Mouse (Mus musculus): ENCODE measurements around the gene Ccni. TPM values are rescaled to one million over a fixed set of nuclear protein-coding genes. Genes with fewer than 3 reads are reported as not detected.

The Ccni gene
- total RNA-seq, 2 experiments from 2014 or later = 47.4 to 63.9 TPM

DNA sequence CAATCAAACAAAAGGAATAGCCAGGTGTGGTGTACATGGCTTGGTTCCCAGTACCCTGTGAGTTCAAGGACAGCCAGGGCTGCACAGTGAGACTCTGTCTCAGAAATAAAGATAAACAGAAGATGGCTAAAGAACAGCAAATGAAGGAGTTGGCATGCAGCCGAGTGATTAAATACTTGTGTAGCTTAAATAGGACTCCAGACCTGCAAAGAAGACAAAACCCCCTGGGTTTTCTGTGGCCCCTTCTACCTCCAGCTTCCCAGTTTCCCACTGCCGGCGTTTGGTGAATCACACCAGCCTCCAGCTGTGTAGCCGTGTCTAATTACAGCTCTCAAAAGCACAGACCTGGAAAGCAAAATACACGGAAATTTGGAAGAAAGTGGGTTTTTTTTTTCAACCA lies 61.4 kb downstream of the Ccni start:
- DNase-seq = no peak
- intact Hi-C loops (cut with DNase I) = no loop called here

DNA sequence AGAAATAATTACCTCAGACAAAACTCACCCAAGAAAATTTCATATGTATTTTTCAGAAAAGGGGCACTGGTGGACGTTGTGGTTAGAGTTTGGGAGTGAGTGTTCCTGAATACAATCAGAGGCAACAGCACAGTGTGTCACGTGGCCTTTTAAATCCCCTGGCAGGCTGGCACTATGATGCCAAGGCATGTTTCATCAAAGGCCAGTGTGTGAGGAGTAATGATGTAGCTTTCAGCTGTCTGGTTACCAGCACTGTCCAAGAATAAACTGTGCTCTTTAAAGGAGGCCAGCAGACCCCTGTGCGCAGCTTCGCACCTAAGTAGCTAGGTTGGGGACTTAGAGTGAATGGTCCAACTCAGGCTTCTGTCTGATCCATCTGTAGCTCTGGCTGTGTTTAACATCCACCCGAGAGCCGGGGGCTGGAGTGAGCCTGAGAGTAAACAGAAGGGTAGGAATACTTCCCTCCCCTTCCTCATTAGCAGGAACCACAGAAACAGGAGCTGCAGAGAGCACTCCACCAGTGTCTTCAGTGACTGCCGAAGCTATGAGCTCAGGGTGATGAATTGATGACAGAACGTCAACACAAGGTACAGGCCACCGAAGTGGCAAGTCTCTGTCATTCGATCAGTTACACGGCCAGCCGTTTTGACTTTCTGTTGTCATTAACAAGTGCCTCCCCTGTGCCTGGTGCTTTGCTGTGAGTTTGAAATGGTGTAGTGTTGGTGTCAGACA lies 62.8 kb downstream of the Ccni start:
- intact Hi-C loops (cut with DNase I) = no loop called here
- DNase-seq = no peak

DNA sequence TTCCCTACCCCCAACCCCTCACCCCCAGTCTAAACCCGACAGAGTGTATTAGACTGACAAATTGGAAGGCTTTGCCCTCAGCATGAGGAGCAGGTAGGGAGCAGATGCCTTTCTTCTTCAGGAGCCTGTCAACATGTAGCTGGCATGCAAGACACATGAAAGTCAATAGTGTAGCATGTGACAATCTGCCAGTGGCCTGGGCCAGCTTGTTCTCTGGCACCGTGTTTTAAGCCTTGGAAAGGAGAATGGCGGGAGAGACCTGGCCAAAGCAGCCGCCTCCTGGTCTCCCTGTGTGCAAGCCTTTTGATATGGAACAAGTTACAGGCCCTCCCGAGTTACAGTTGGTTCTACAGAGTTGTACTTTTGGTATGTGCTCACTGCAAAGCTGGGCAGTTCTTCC lies 65.5 kb downstream of the Ccni start:
- DNase-seq = no peak
- intact Hi-C loops (cut with DNase I) = no loop called here

GRCm38 (mm10) chr5:93139350-93139749 lies 66.9 kb downstream of the Ccni start:
- intact Hi-C loops (cut with DNase I) = no loop called here
- DNase-seq = no peak

DNA sequence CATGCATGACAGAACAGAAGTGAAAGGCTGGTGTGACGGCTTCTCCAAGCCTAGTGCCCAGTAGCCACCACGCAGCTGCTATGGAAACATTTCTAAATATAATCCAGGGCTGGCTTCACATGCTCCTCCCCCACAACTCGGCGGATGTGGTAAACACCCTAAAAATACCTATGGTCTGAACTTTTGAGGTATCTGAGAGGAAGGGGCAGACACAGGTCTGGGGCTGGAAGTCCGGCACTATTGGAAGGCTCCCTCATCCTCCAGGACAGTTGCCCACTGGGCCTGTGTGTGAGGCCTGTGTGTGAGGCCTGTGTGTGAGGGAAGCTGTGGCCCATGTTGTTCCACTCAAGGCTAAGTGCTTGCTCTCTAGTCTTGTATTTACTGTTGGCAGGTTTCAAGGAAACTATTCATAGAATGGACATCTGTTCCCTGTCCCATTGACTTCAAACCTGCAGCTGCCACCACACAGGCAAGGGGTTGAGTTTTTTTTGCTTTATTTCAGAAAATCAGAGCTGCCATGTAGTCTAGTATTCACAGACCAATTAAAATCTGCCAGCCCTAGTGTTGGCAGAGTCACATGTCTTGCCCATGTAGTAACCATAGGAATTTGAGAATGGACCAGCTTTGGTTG lies 69.2 kb downstream of the Ccni start:
- DNase-seq = peak; percentile 46 to 64
- intact Hi-C loops (cut with DNase I) = no loop called here

DNA sequence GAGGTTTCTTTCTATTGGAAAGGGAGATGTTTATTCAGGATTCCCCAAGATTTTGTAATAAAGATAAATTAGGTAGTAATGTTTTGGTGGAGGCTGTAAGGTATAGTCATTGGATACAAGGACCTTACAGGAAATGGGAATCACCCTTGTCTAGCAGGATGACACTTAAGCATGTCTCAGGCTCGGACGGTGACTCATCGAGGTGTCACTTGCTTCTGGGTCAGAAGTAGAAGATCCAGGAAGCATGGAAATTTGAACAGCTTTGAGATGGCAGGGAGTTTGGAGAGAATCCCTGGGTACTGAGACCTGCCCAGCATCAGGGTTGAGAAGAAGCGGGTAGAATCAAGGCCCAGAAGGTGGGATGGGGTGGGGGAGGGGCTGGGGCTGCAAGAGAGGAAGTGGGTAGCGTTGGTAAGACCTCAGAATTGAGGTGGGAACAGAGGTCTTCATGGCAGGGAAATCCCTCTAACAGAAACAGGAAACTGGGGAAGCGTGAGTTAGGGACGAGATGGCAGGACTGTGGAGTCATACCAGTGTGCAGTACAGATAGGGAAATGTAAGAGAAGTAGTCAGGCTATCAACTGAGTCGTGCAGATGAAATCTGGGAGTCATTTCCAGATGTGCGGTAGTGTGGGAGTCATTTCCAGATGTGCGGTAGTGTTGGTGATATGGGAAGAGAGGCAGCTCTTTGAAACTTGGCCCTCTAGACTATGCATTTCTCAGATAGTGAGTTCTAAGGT lies 70.8 kb downstream of the Ccni start:
- intact Hi-C loops (cut with DNase I) = no loop called here
- no peak for DNase-seq

GRCm38 (mm10) chr5:93133445-93134244 lies 72.7 kb downstream of the Ccni start:
- DNase-seq = no peak
- intact Hi-C loops (cut with DNase I) = loop anchor here (5.0 kb wide), 1 partner anchor 41 kb away; the partner anchor contains the start of gene Sept11

Other genes starting within 250 kb of the Ccni start
- not detected for gene Sowahb, start 161.5 kb downstream of the Ccni start, total RNA-seq (2021)
- 10 to 100 TPM; 69.1 to 85.0 TPM for gene Sept11, start 113.1 kb downstream of the Ccni start, total RNA-seq (2021)
- gene 2010109A12Rik, start within 50 bp of the Ccni start, total RNA-seq (2021) = not detected
- gene Ccng2, start 60.8 kb upstream of the Ccni start, total RNA-seq (2021) = 10 to 100 TPM; 11.3 to 12.0 TPM

All from gastrocnemius, postnatal 36 days (tissue).